ENCODE assay signal across 8 mouse cellular contexts in genomic region chr4:117928699-117929241, GRCm38 (mm10). TPM values are rescaled to one million over a fixed set of nuclear protein-coding genes. Genes with fewer than 3 reads are reported as not detected.
A peak's percentile ranks its signal among the peaks of the same experiment; 100 is the strongest.
DNase-seq lines count a peak whose midpoint lies in the region; ATAC-seq lines count a peak whose summit lies in the region.

No protein-coding gene starts in this region.

- WGBS in intestine, embryonic 14.5 days, result 3% methylated on average over 13 of the region's 13 CpGs
- WGBS in liver, embryonic 15.5 days (ENCODE audit: insufficient replicate concordance), result 2% methylated on average over 13 of the region's 13 CpGs
- 3% methylated on average over 13 of the region's 13 CpGs for WGBS in neural tube, embryonic 15.5 days

- peak overlapping the region; percentile 41 for H3K9ac ChIP-seq in intestine, embryonic 14.5 days (ENCODE audit: low read length)
- peak overlapping the region; percentile 65 for H3K9ac ChIP-seq in liver, embryonic 15.5 days
- no peak overlapping the region for H3K9ac ChIP-seq in neural tube, embryonic 15.5 days (replicated peaks)

- DNase-seq in thymus, postnatal 14 days, result peak; percentile 14
- DNase-seq in thymus, adult 18-20 months, result no peak
- DNase-seq in cerebellum, adult 9-10 months, result peak; percentile 65
- DNase-seq in forelimb bud, embryonic 11.5 days (ENCODE audit: low read depth, low spot score), result peak; percentile 67
- DNase-seq in intestine, embryonic 14.5 days (ENCODE audit: low spot score), result peak; percentile 82
- DNase-seq in frontal cortex, postnatal 14 days (ENCODE audit: low spot score in 2 of 2), result no peak

- H3K27me3 ChIP-seq in intestine, embryonic 14.5 days (replicated peaks; ENCODE audit: control insufficient read depth, insufficient read depth, low read length), result peaks cover 36% of the 10 kb centered on the region
- peaks cover 82% of the 10 kb centered on the region for H3K27me3 ChIP-seq in liver, embryonic 15.5 days
- H3K27me3 ChIP-seq in neural tube, embryonic 15.5 days (replicated peaks), result peaks cover 52% of the 10 kb centered on the region

- no peaks in the 10 kb centered on the region for H3K9me3 ChIP-seq in intestine, embryonic 14.5 days (ENCODE audit: control insufficient read depth, low read length)
- no peaks in the 10 kb centered on the region for H3K9me3 ChIP-seq in liver, embryonic 15.5 days (replicated peaks)
- no peaks in the 10 kb centered on the region for H3K9me3 ChIP-seq in neural tube, embryonic 15.5 days (replicated peaks)

- peak overlapping the region; percentile 43 for H3K4me3 ChIP-seq in intestine, embryonic 14.5 days (ENCODE audit: low read depth, low read length)
- H3K4me3 ChIP-seq in liver, embryonic 15.5 days (replicated peaks), result peak overlapping the region; percentile 58
- peak overlapping the region; percentile 26 for H3K4me3 ChIP-seq in neural tube, embryonic 15.5 days (replicated peaks)

- H3K4me2 ChIP-seq in intestine, embryonic 14.5 days (ENCODE audit: low read length), result peak overlapping the region; percentile 86
- peak overlapping the region; percentile 75 for H3K4me2 ChIP-seq in liver, embryonic 15.5 days
- peak overlapping the region; percentile 58 for H3K4me2 ChIP-seq in neural tube, embryonic 15.5 days

- no peak; the same call in 1 of the 2 replicates for ATAC-seq in intestine, embryonic 14.5 days (replicated peaks; ENCODE audit: low FRiP score, low TSS enrichment, low read depth)
- peak; percentile 93 for ATAC-seq in liver, embryonic 15.5 days (ENCODE audit: insufficient read depth)
- 0 out of 2 replicates have a peak, but pooled peaks have one; percentile 5 for ATAC-seq in neural tube, embryonic 15.5 days (ENCODE audit: low FRiP score)

- H3K27ac ChIP-seq in intestine, embryonic 14.5 days (ENCODE audit: low read depth), result peak overlapping the region; percentile 36; the same call in 1 of the 2 replicates
- H3K27ac ChIP-seq in liver, embryonic 15.5 days (replicated peaks), result peak overlapping the region; percentile 88
- H3K27ac ChIP-seq in neural tube, embryonic 15.5 days (replicated peaks), result no peak overlapping the region

- H3K36me3 ChIP-seq in intestine, embryonic 14.5 days (ENCODE audit: control insufficient read depth, insufficient read depth, low read length), result no peaks in the 10 kb centered on the region
- H3K36me3 ChIP-seq in liver, embryonic 15.5 days (replicated peaks), result no peaks in the 10 kb centered on the region
- peaks cover 5% of the 10 kb centered on the region for H3K36me3 ChIP-seq in neural tube, embryonic 15.5 days

- peaks cover 20% of the 10 kb centered on the region for H3K4me1 ChIP-seq in intestine, embryonic 14.5 days (replicated peaks; ENCODE audit: control insufficient read depth, insufficient read depth, low read length)
- H3K4me1 ChIP-seq in liver, embryonic 15.5 days (replicated peaks), result peaks cover 43% of the 10 kb centered on the region
- peaks cover 38% of the 10 kb centered on the region for H3K4me1 ChIP-seq in neural tube, embryonic 15.5 days

RNA-seq across cellular contexts. Expression of gene Artn, which starts 0.8 kb away (rescaled TPM):
- polyA plus RNA-seq in intestine, embryonic 14.5 days (2014; fragmentation: Nextera tagmentation; extraction: Ambion mirVana), result 7.0 and 7.2 TPM in 2 replicates
- 2.3 and 2.9 TPM in 2 replicates for polyA plus RNA-seq in liver, embryonic 15.5 days (2015; fragmentation: Nextera tagmentation; extraction: Ambion mirVana)
- 1.1 and 2.3 TPM in 2 replicates for polyA plus RNA-seq in neural tube, embryonic 15.5 days (2015; fragmentation: Nextera tagmentation; extraction: Ambion mirVana)

RNA-seq across cellular contexts. Expression of gene Ipo13, which starts 14.0 kb away (rescaled TPM):
- polyA plus RNA-seq in intestine, embryonic 14.5 days (2014; fragmentation: Nextera tagmentation; extraction: Ambion mirVana), result 43.2 and 43.3 TPM in 2 replicates
- polyA plus RNA-seq in liver, embryonic 15.5 days (2015; fragmentation: Nextera tagmentation; extraction: Ambion mirVana), result 19.4 and 21.4 TPM in 2 replicates
- 56.9 and 59.3 TPM in 2 replicates for polyA plus RNA-seq in neural tube, embryonic 15.5 days (2015; fragmentation: Nextera tagmentation; extraction: Ambion mirVana)

RNA-seq across cellular contexts. Expression of gene Dph2, which starts 36.9 kb away (rescaled TPM):
- polyA plus RNA-seq in intestine, embryonic 14.5 days (2014; fragmentation: Nextera tagmentation; extraction: Ambion mirVana), result 20.0 and 23.1 TPM in 2 replicates
- polyA plus RNA-seq in liver, embryonic 15.5 days (2015; fragmentation: Nextera tagmentation; extraction: Ambion mirVana), result 5.9 and 6.9 TPM in 2 replicates
- polyA plus RNA-seq in neural tube, embryonic 15.5 days (2015; fragmentation: Nextera tagmentation; extraction: Ambion mirVana), result 21.3 and 21.8 TPM in 2 replicates

RNA-seq across cellular contexts. Expression of gene Atp6v0b, which starts 41.6 kb away (rescaled TPM):
- 213 and 219 TPM in 2 replicates for polyA plus RNA-seq in intestine, embryonic 14.5 days (2014; fragmentation: Nextera tagmentation; extraction: Ambion mirVana)
- polyA plus RNA-seq in liver, embryonic 15.5 days (2015; fragmentation: Nextera tagmentation; extraction: Ambion mirVana), result 168 and 195 TPM in 2 replicates
- polyA plus RNA-seq in neural tube, embryonic 15.5 days (2015; fragmentation: Nextera tagmentation; extraction: Ambion mirVana), result 544 and 626 TPM in 2 replicates

RNA-seq across cellular contexts. Expression of gene B4galt2, which starts 45.5 kb away (rescaled TPM):
- polyA plus RNA-seq in intestine, embryonic 14.5 days (2014; fragmentation: Nextera tagmentation; extraction: Ambion mirVana), result 26.3 and 30.6 TPM in 2 replicates
- polyA plus RNA-seq in liver, embryonic 15.5 days (2015; fragmentation: Nextera tagmentation; extraction: Ambion mirVana), result 1.0 and 1.4 TPM in 2 replicates
- polyA plus RNA-seq in neural tube, embryonic 15.5 days (2015; fragmentation: Nextera tagmentation; extraction: Ambion mirVana), result 49.6 and 58.6 TPM in 2 replicates

Comparison
In these comparisons a context has a peak if more than half of its experiments do, and no peak if none do; other contexts are left out.
1. DNase-seq: peak in thymus, postnatal 14 days (single experiment), cerebellum, adult 9-10 months (single experiment), forelimb bud, embryonic 11.5 days (single experiment) and intestine, embryonic 14.5 days (single experiment); none in thymus, adult 18-20 months (0 of 2) and frontal cortex, postnatal 14 days (0 of 2).
2. Peak in every context shown above with its lines, with median percentiles within 50 percentile points of each other: H3K4me2 ChIP-seq and H3K4me3 ChIP-seq.